Mouse (Mus musculus) cerebellum, postnatal 14 days (tissue): ENCODE measurements around the gene Smarcd3.

Experiments used
- DNase-seq, 2 experiments: peaks; one replicate each; pipeline ENCODE4 v3.0.0; 2021; ENCODE audit warnings: mixed read lengths in 2 of 2

The Smarcd3 gene

GRCm38 (mm10) chr5:24553621-24554244 is 70.5 kb downstream of the Smarcd3 start:
- no peak for DNase-seq

GRCm38 (mm10) chr5:24551317-24551688 is 72.9 kb downstream of the Smarcd3 start:
- DNase-seq: no peak

GRCm38 (mm10) chr5:24550598-24551316 is 73.5 kb downstream of the Smarcd3 start:
- DNase-seq: peak; percentile 43 to 56

GRCm38 (mm10) chr5:24542643-24543042 is 81.6 kb downstream of the Smarcd3 start:
- DNase-seq: no peak

- DNase-seq: no peak
These were observed 83.1 kb downstream of the Smarcd3 start for GRCm38 (mm10) chr5:24541144-24541569.
